In the genomic region with DNA sequence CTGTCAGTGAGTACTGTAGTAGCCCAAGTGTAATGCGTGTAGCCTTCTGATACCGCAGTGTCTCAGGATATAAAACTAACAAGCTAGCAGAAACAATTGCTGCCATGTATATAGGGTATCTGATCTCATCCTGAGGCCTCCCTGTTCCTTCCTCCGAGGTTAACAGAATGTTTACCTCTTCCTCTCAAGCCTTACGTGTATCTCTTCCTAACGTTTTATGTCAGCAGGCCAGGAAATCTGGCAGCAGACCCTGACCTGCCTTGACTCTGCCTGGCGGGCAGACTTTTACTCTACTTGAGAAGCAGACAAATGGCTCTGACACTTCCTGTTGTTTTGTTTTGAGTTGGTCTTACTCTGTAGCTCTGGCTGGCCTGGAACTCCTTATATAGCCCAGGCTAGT, we compare ENCODE assay signal across 14 mouse cellular contexts. TPM values are rescaled to one million over a fixed set of nuclear protein-coding genes. Genes with fewer than 3 reads are reported as not detected.
A peak's percentile ranks its signal among the peaks of the same experiment; 100 is the strongest.
DNase-seq lines count a peak whose midpoint lies in the region; ATAC-seq and TF ChIP-seq lines count a peak whose summit lies in the region.
"Had no signal": no experiment of that assay in that cellular context is flagged by ENCODE, and none has a peak within 500 bp of the region (broad histone marks: within the 10 kb centered on the region; RNA-seq: fewer than 3 reads in every experiment).

No protein-coding gene starts in this region.

- H3K4me1 ChIP-seq in heart, embryonic 14.5 days (ENCODE audit: control insufficient read depth in 2 of 2, insufficient read depth in 2 of 2, low read length in 2 of 2) = peaks cover 14% of the 10 kb centered on the region in 2 experiments
- peaks cover 4% of the 10 kb centered on the region; the same call in 1 of the 2 replicates for H3K4me1 ChIP-seq in heart, embryonic 10.5 days
- peaks cover 5% of the 10 kb centered on the region for H3K4me1 ChIP-seq in lung, embryonic 14.5 days (ENCODE audit: insufficient read depth)
- H3K4me1 ChIP-seq in limb, embryonic 13.5 days = peaks cover 15% of the 10 kb centered on the region
- H3K4me1 ChIP-seq in stomach, embryonic 15.5 days = 0 out of 2 replicates have a peak, but pooled peaks cover 13% of the 10 kb centered on the region

- no peak overlapping the region for H3K4me3 ChIP-seq in heart, embryonic 14.5 days (ENCODE audit: control insufficient read depth in 1 of 2, insufficient read depth in 1 of 2, low read depth in 1 of 2, low read length in 2 of 2)
- no peak overlapping the region for H3K4me3 ChIP-seq in heart, embryonic 10.5 days
- no peak overlapping the region for H3K4me3 ChIP-seq in lung, embryonic 14.5 days (ENCODE audit: low read depth, low read length)
- H3K4me3 ChIP-seq in limb, embryonic 13.5 days = no peak overlapping the region
- H3K4me3 ChIP-seq in stomach, embryonic 15.5 days (replicated peaks) = no peak overlapping the region

- DNase-seq in heart, embryonic 10.5 days (ENCODE audit: low spot score) = no peak
- peak; percentile 69 for DNase-seq in lung, embryonic 14.5 days
- DNase-seq in lung, postnatal 14 days = no peak
- no peak for DNase-seq in spleen, postnatal 10 days (ENCODE audit: low spot score in 2 of 2)
- DNase-seq: adrenal gland, adult 8-10 months; cerebellum, postnatal 14 days; thymus, postnatal 25 days had no signal

- no peaks in the 10 kb centered on the region for H3K27me3 ChIP-seq in heart, embryonic 14.5 days (ENCODE audit: control insufficient read depth, insufficient read depth, low read length)
- no peaks in the 10 kb centered on the region for H3K27me3 ChIP-seq in heart, embryonic 10.5 days (ENCODE audit: insufficient read depth, poor library complexity, severe bottlenecking)
- no peaks in the 10 kb centered on the region for H3K27me3 ChIP-seq in lung, embryonic 14.5 days (ENCODE audit: insufficient read depth, low read length)
- H3K27me3 ChIP-seq in limb, embryonic 13.5 days = no peaks in the 10 kb centered on the region
- no peaks in the 10 kb centered on the region for H3K27me3 ChIP-seq in stomach, embryonic 15.5 days (replicated peaks)
- H3K27me3 ChIP-seq: Patski had no signal

- peak overlapping the region; percentile 59 to 67 for H3K27ac ChIP-seq in heart, embryonic 14.5 days (replicated peaks in 1 of 2; ENCODE audit: control insufficient read depth in 1 of 2, insufficient read depth in 1 of 2, low read depth in 2 of 2, low read length in 2 of 2)
- H3K27ac ChIP-seq in heart, embryonic 10.5 days = no peak overlapping the region
- peak overlapping the region; percentile 73 for H3K27ac ChIP-seq in lung, embryonic 14.5 days (ENCODE audit: low read depth)
- H3K27ac ChIP-seq in limb, embryonic 13.5 days = peak overlapping the region; percentile 56; the same call in 1 of the 2 replicates
- H3K27ac ChIP-seq in stomach, embryonic 15.5 days = peak overlapping the region; percentile 55; the same call in 1 of the 2 replicates

- TF ChIP-seq CTCF in lung, embryonic 14.5 days (IDR thresholded peaks at IDR 0.05; ENCODE audit: low read depth) = no peak

- WGBS in heart, embryonic 14.5 days = 59% methylated on average over 6 of the region's 6 CpGs
- WGBS in heart, embryonic 10.5 days = 63% methylated on average over 6 of the region's 6 CpGs
- WGBS in lung, embryonic 14.5 days = 52% methylated on average over 6 of the region's 6 CpGs
- 74% methylated on average over 6 of the region's 6 CpGs for WGBS in limb, embryonic 13.5 days
- 60% methylated on average over 6 of the region's 6 CpGs for WGBS in stomach, embryonic 15.5 days

- H3K36me3 ChIP-seq in heart, embryonic 14.5 days (ENCODE audit: control insufficient read depth, insufficient read depth, low read length) = peaks cover 71% of the 10 kb centered on the region
- peaks cover 55% of the 10 kb centered on the region for H3K36me3 ChIP-seq in heart, embryonic 10.5 days
- peaks cover 67% of the 10 kb centered on the region for H3K36me3 ChIP-seq in lung, embryonic 14.5 days (ENCODE audit: insufficient read depth)
- peaks cover 70% of the 10 kb centered on the region for H3K36me3 ChIP-seq in limb, embryonic 13.5 days
- peaks cover 47% of the 10 kb centered on the region for H3K36me3 ChIP-seq in stomach, embryonic 15.5 days

- no peaks in the 10 kb centered on the region for H3K9me3 ChIP-seq in heart, embryonic 14.5 days (ENCODE audit: control insufficient read depth, low read length)
- H3K9me3 ChIP-seq in heart, embryonic 10.5 days = no peaks in the 10 kb centered on the region
- H3K9me3 ChIP-seq in lung, embryonic 14.5 days (ENCODE audit: low read depth, low read length) = no peaks in the 10 kb centered on the region
- no peaks in the 10 kb centered on the region for H3K9me3 ChIP-seq in limb, embryonic 13.5 days
- no peaks in the 10 kb centered on the region for H3K9me3 ChIP-seq in stomach, embryonic 15.5 days

- H3K9ac ChIP-seq in heart, embryonic 14.5 days (ENCODE audit: low read length) = no peak overlapping the region
- H3K9ac ChIP-seq in lung, embryonic 14.5 days = no peak overlapping the region
- H3K9ac ChIP-seq in limb, embryonic 13.5 days = no peak overlapping the region
- no peak overlapping the region for H3K9ac ChIP-seq in stomach, embryonic 15.5 days

- peak; percentile 41; the same call in 1 of the 2 replicates for ATAC-seq in heart, embryonic 14.5 days (ENCODE audit: insufficient number of reproducible peaks, insufficient read depth, low FRiP score, low read depth)
- peak; percentile 59 for ATAC-seq in lung, embryonic 14.5 days (ENCODE audit: insufficient read depth)
- no peak for ATAC-seq in limb, embryonic 13.5 days (ENCODE audit: low FRiP score, low read depth)
- ATAC-seq in stomach, embryonic 15.5 days (ENCODE audit: insufficient read depth, low FRiP score, low read depth) = no peak
- ATAC-seq: forebrain, embryonic 16.5 days; inflammation-experienced regulatory T-cells, adult 6 months; Patski had no signal

- no peak overlapping the region for H3K4me2 ChIP-seq in heart, embryonic 14.5 days (ENCODE audit: low read length)
- H3K4me2 ChIP-seq in lung, embryonic 14.5 days = no peak overlapping the region
- no peak overlapping the region for H3K4me2 ChIP-seq in limb, embryonic 13.5 days (replicated peaks)
- no peak overlapping the region for H3K4me2 ChIP-seq in stomach, embryonic 15.5 days
- H3K4me2 ChIP-seq: midbrain, embryonic 11.5 days had no signal

RNA-seq across cellular contexts. Expression of gene Tmod4, which starts 2.7 kb away (rescaled TPM):
- 1.6 and 2.2 TPM in 2 replicates for polyA plus RNA-seq in heart, embryonic 14.5 days (2014; fragmentation: Nextera tagmentation; extraction: Ambion mirVana)
- polyA plus RNA-seq in heart, embryonic 10.5 days (2016; fragmentation: Nextera tagmentation; extraction: Ambion mirVana) = 0.70 and 0.90 TPM in 2 replicates
- 1.2 and 1.9 TPM in 2 replicates for polyA plus RNA-seq in lung, embryonic 14.5 days (2014; fragmentation: Nextera tagmentation; extraction: Ambion mirVana)
- polyA plus RNA-seq in limb, embryonic 13.5 days (2015; fragmentation: Nextera tagmentation; extraction: Ambion mirVana) = 1.9 and 2.5 TPM in 2 replicates
- polyA plus RNA-seq in stomach, embryonic 15.5 days (2015; fragmentation: Nextera tagmentation; extraction: Ambion mirVana) = 1.6 and 1.7 TPM in 2 replicates

RNA-seq across cellular contexts. Expression of gene Vps72, which starts 10.8 kb away (rescaled TPM):
- 87.5 and 95.7 TPM in 2 replicates for polyA plus RNA-seq in heart, embryonic 14.5 days (2014; fragmentation: Nextera tagmentation; extraction: Ambion mirVana)
- polyA plus RNA-seq in heart, embryonic 10.5 days (2016; fragmentation: Nextera tagmentation; extraction: Ambion mirVana) = 124 and 172 TPM in 2 replicates
- 167 and 170 TPM in 2 replicates for polyA plus RNA-seq in lung, embryonic 14.5 days (2014; fragmentation: Nextera tagmentation; extraction: Ambion mirVana)
- polyA plus RNA-seq in limb, embryonic 13.5 days (2015; fragmentation: Nextera tagmentation; extraction: Ambion mirVana) = 216 and 217 TPM in 2 replicates
- polyA plus RNA-seq in stomach, embryonic 15.5 days (2015; fragmentation: Nextera tagmentation; extraction: Ambion mirVana) = 119 and 124 TPM in 2 replicates

RNA-seq across cellular contexts. Expression of gene Scnm1, which starts 12.2 kb away (rescaled TPM):
- polyA plus RNA-seq in heart, embryonic 14.5 days (2014; fragmentation: Nextera tagmentation; extraction: Ambion mirVana) = 58.5 and 58.7 TPM in 2 replicates
- polyA plus RNA-seq in heart, embryonic 10.5 days (2016; fragmentation: Nextera tagmentation; extraction: Ambion mirVana) = 55.3 and 60.9 TPM in 2 replicates
- polyA plus RNA-seq in lung, embryonic 14.5 days (2014; fragmentation: Nextera tagmentation; extraction: Ambion mirVana) = 62.7 and 67.9 TPM in 2 replicates
- 82.4 and 84.4 TPM in 2 replicates for polyA plus RNA-seq in limb, embryonic 13.5 days (2015; fragmentation: Nextera tagmentation; extraction: Ambion mirVana)
- 59.1 and 62.7 TPM in 2 replicates for polyA plus RNA-seq in stomach, embryonic 15.5 days (2015; fragmentation: Nextera tagmentation; extraction: Ambion mirVana)

RNA-seq across cellular contexts. Expression of gene Lysmd1, which starts 12.3 kb away (rescaled TPM):
- polyA plus RNA-seq in heart, embryonic 14.5 days (2014; fragmentation: Nextera tagmentation; extraction: Ambion mirVana) = 8.1 and 8.4 TPM in 2 replicates
- 8.7 and 10.1 TPM in 2 replicates for polyA plus RNA-seq in heart, embryonic 10.5 days (2016; fragmentation: Nextera tagmentation; extraction: Ambion mirVana)
- polyA plus RNA-seq in lung, embryonic 14.5 days (2014; fragmentation: Nextera tagmentation; extraction: Ambion mirVana) = 8.2 and 9.4 TPM in 2 replicates
- 19.1 and 19.6 TPM in 2 replicates for polyA plus RNA-seq in limb, embryonic 13.5 days (2015; fragmentation: Nextera tagmentation; extraction: Ambion mirVana)
- 11.6 and 11.7 TPM in 2 replicates for polyA plus RNA-seq in stomach, embryonic 15.5 days (2015; fragmentation: Nextera tagmentation; extraction: Ambion mirVana)

RNA-seq across cellular contexts. Expression of gene Pip5k1a, which starts 14.8 kb away (rescaled TPM):
- polyA plus RNA-seq in heart, embryonic 14.5 days (2014; fragmentation: Nextera tagmentation; extraction: Ambion mirVana) = 11.9 and 12.7 TPM in 2 replicates
- 18.3 and 18.8 TPM in 2 replicates for polyA plus RNA-seq in heart, embryonic 10.5 days (2016; fragmentation: Nextera tagmentation; extraction: Ambion mirVana)
- polyA plus RNA-seq in lung, embryonic 14.5 days (2014; fragmentation: Nextera tagmentation; extraction: Ambion mirVana) = 12.2 and 13.6 TPM in 2 replicates
- 26.5 and 28.4 TPM in 2 replicates for polyA plus RNA-seq in limb, embryonic 13.5 days (2015; fragmentation: Nextera tagmentation; extraction: Ambion mirVana)
- 17.0 and 17.5 TPM in 2 replicates for polyA plus RNA-seq in stomach, embryonic 15.5 days (2015; fragmentation: Nextera tagmentation; extraction: Ambion mirVana)

Comparison
In these comparisons a context has a peak if more than half of its experiments do, and no peak if none do; other contexts are left out.
1. ATAC-seq: peak in heart, embryonic 14.5 days (single experiment) and lung, embryonic 14.5 days (single experiment); none in limb, embryonic 13.5 days (single experiment) and stomach, embryonic 15.5 days (single experiment).